Mouse (Mus musculus) liver, adult 2 months (tissue): ENCODE measurements around the gene 1700006A11Rik.

ENCODE experiments used
- CTCF ChIP-seq: fragments of 200-500 bp; IDR thresholded peaks from 2 replicates; pipeline ENCODE4 v1.5.1; 2011; ENCODE audit warnings: low read depth, low read length, control low read depth
- POLR2A ChIP-seq: fragments of 200-500 bp; IDR thresholded peaks from 2 replicates; pipeline ENCODE4 v1.6.1; 2011; ENCODE audit warnings: low read length, control low read depth; ENCODE audit not compliant: insufficient read depth; ENCODE audit errors: extremely low read depth

DNA sequence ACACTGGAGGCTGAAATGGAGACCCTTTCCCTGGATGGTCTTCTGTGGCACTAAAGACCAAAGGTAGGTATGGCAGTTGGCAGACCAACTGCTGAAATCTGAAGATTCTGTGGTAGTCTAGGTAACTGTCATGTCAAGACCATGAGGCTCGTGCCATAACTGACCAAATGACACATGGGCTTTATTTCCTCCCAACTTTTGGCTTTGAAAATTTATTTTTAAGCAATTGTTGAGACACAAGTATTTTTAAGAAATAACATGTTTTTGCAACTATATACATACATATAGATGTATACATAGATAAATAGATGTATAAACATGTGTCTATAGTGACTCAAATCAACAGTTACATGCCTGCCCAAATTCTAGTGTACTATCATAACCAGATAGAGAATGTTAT is at the start of gene 1700006A11Rik:
- TF ChIP-seq CTCF (no peak), POLR2A (no peak)
